Mouse (Mus musculus): ENCODE results near the gene Hint3. TPM values are rescaled to one million over a fixed set of nuclear protein-coding genes. Genes with fewer than 3 reads are reported as not detected.

Gene Hint3
- polyA plus RNA-seq, 1 experiment from 2014 or later: 14.1 TPM

DNA sequence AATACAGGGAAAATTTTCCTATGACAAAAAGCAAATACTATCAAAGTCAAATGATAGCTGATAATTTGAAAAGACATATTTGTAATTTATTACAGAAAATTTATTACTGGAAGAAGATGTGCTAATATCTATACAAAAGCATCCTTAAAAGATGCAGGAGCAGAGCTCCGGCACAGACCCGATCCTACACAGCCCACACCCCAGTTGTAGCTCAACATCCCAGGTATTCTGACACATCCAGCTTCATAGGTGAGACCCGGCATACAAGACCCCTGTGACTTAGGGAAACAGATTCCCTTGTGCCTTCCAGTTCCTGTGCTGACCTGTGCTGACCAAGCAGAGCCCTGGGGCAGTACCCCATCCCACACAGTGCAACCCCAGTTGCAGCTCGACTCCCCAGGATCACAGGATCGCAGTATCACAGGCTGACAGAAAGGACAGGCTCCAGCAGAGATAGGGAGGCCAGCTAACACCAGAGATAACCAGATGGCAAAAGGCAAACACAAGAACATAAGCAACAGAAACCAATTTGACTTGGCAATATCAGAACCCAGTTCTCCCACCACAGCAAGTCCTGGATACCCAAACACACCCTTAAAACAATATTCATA lies 51.7 kb downstream of the Hint3 start:
- no peaks in the 10 kb centered on the region for H3K4me1 ChIP-seq (ENCODE audit: control insufficient read depth, insufficient read depth, low read length)
- 92% methylated on average over 5 of the region's 5 CpGs for WGBS
- ATAC-seq (ENCODE audit: insufficient number of reproducible peaks, low FRiP score, low TSS enrichment, low read depth): no peak
- H3K4me2 ChIP-seq (ENCODE audit: low read depth, severe bottlenecking): no peak overlapping the region
- no peaks in the 10 kb centered on the region; the same call in 1 of the 2 replicates for H3K36me3 ChIP-seq (ENCODE audit: control insufficient read depth, insufficient read depth, low read length)
- H3K27ac ChIP-seq (replicated peaks; ENCODE audit: low read depth, low read length): no peak overlapping the region
- H3K9me3 ChIP-seq (ENCODE audit: control insufficient read depth, low read length): no peaks in the 10 kb centered on the region
- H3K4me3 ChIP-seq (ENCODE audit: low read depth, low read length): no peak overlapping the region
- no peaks in the 10 kb centered on the region for H3K27me3 ChIP-seq (ENCODE audit: control insufficient read depth, insufficient read depth, low read length)
- H3K9ac ChIP-seq (ENCODE audit: low read length): no peak overlapping the region
- DNase-seq (ENCODE audit: low spot score): no peak

DNA sequence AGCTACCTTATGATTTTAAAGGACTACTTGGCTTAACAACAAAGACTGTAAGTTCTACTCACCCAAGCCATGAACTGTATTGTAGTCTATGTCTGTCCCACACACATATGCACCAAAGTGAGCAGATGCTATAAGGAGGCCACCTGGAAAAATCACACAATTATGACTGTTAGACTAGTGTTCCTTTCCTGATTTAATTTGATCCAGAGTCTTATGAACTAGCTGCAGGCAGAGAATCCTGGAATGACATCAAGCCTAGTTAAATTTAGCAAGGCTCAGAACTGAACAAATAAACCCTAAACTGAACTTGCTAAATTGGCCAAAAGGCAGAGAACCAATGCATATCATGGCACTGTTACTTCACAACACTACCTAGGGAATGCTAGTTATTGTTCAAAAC lies 63.1 kb downstream of the Hint3 start:
- DNase-seq (ENCODE audit: low spot score) (no peak), ATAC-seq (ENCODE audit: insufficient number of reproducible peaks, low FRiP score, low TSS enrichment, low read depth) (no peak)
- Histone ChIP-seq H3K4me3 (ENCODE audit: low read depth, low read length) (no peak overlapping the region), H3K9me3 (ENCODE audit: control insufficient read depth, low read length) (no peaks in the 10 kb centered on the region), H3K36me3 (ENCODE audit: control insufficient read depth, insufficient read depth, low read length) (peaks cover 5% of the 10 kb centered on the region), H3K4me2 (ENCODE audit: low read depth, severe bottlenecking) (no peak overlapping the region), H3K27ac (replicated peaks; ENCODE audit: low read depth, low read length) (no peak overlapping the region), H3K27me3 (ENCODE audit: control insufficient read depth, insufficient read depth, low read length) (no peaks in the 10 kb centered on the region), H3K4me1 (ENCODE audit: control insufficient read depth, insufficient read depth, low read length) (no peaks in the 10 kb centered on the region), H3K9ac (ENCODE audit: low read length) (no peak overlapping the region)

DNA sequence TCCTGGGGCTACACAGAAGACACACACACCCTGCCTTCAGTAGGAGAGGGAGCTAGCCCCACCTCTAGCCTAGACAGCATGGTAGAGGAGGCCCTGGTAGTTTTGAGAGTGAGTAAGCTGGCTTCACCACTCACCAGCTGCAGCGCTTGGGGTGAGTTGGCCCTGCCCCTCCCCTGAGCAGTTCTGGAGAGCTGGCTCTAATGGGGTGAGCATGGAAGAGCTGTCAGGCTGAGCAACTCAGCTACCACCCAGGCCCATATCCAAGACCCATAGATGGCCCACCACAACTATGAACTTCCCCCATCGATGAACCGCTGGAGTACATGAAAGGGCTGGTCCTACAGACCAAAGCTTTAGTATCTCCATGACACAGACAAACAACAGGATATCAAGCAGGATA lies 64.8 kb downstream of the Hint3 start:
- H3K27ac ChIP-seq (replicated peaks; ENCODE audit: low read depth, low read length): no peak overlapping the region
- H3K9ac ChIP-seq (ENCODE audit: low read length): no peak overlapping the region
- no peak overlapping the region for H3K4me2 ChIP-seq (ENCODE audit: low read depth, severe bottlenecking)
- no peak for ATAC-seq (ENCODE audit: insufficient number of reproducible peaks, low FRiP score, low TSS enrichment, low read depth)
- no peak for DNase-seq (ENCODE audit: low spot score)
- H3K4me1 ChIP-seq (ENCODE audit: control insufficient read depth, insufficient read depth, low read length): no peaks in the 10 kb centered on the region
- no peaks in the 10 kb centered on the region for H3K9me3 ChIP-seq (ENCODE audit: control insufficient read depth, low read length)
- no peak overlapping the region for H3K4me3 ChIP-seq (ENCODE audit: low read depth, low read length)
- no peaks in the 10 kb centered on the region for H3K27me3 ChIP-seq (ENCODE audit: control insufficient read depth, insufficient read depth, low read length)
- WGBS: 92% methylated on average over 3 of the region's 3 CpGs
- peaks cover 8% of the 10 kb centered on the region for H3K36me3 ChIP-seq (ENCODE audit: control insufficient read depth, insufficient read depth, low read length)

Other genes with a start within 250 kb of the Hint3 start
- gene Trmt11, start 28.9 kb downstream of the Hint3 start, polyA plus RNA-seq (2014; fragmentation: Nextera tagmentation; extraction: Ambion mirVana): 31.8 and 36.3 TPM in 2 replicates
- gene Ncoa7, start 173.7 kb upstream of the Hint3 start, polyA plus RNA-seq (2014; fragmentation: Nextera tagmentation; extraction: Ambion mirVana): 9.2 and 9.4 TPM in 2 replicates
- 1.1 and 1.8 TPM in 2 replicates for gene Hey2, start 213.2 kb upstream of the Hint3 start, polyA plus RNA-seq (2014; fragmentation: Nextera tagmentation; extraction: Ambion mirVana)